Mouse (Mus musculus): ENCODE measurements around the gene Plekhs1. TPM values are rescaled to one million over a fixed set of nuclear protein-coding genes. Genes with fewer than 3 reads are reported as not detected.

Plekhs1 gene
- polyA plus RNA-seq, 1 experiment from 2014 or later: 1.2 TPM

GRCm38 (mm10) chr19:56430369-56430768, 31.1 kb upstream of the Plekhs1 start:
- Histone ChIP-seq H3K9ac (ENCODE audit: low read depth, low read length) (no peak overlapping the region), H3K9me3 (ENCODE audit: control insufficient read depth, low read length) (no peaks in the 10 kb centered on the region), H3K4me1 (ENCODE audit: control insufficient read depth, insufficient read depth, low read length) (no peaks in the 10 kb centered on the region), H3K36me3 (ENCODE audit: control insufficient read depth, insufficient read depth, low read length) (0 out of 2 replicates have a peak, but pooled peaks cover 4% of the 10 kb centered on the region), H3K4me2 (replicated peaks; ENCODE audit: low read depth, low read length) (no peak overlapping the region), H3K27ac (ENCODE audit: low read depth, low read length) (no peak overlapping the region), H3K27me3 (ENCODE audit: control insufficient read depth, insufficient read depth, low read length) (no peaks in the 10 kb centered on the region), H3K4me3 (ENCODE audit: low read length) (no peak overlapping the region)
- WGBS: 57% methylated on average over 8 of the region's 8 CpGs
- ATAC-seq (ENCODE audit: low FRiP score, low TSS enrichment): no peak

GRCm38 (mm10) chr19:56432706-56433105, 28.7 kb upstream of the Plekhs1 start:
- Histone ChIP-seq H3K4me2 (replicated peaks; ENCODE audit: low read depth, low read length) (no peak overlapping the region), H3K9ac (ENCODE audit: low read depth, low read length) (no peak overlapping the region), H3K4me3 (ENCODE audit: low read length) (no peak overlapping the region), H3K36me3 (ENCODE audit: control insufficient read depth, insufficient read depth, low read length) (peaks cover 7% of the 10 kb centered on the region; the same call in 1 of the 2 replicates), H3K4me1 (ENCODE audit: control insufficient read depth, insufficient read depth, low read length) (no peaks in the 10 kb centered on the region), H3K27ac (ENCODE audit: low read depth, low read length) (no peak overlapping the region), H3K27me3 (ENCODE audit: control insufficient read depth, insufficient read depth, low read length) (no peaks in the 10 kb centered on the region), H3K9me3 (ENCODE audit: control insufficient read depth, low read length) (no peaks in the 10 kb centered on the region)
- ATAC-seq (ENCODE audit: low FRiP score, low TSS enrichment): no peak
- WGBS: 32% methylated on average over 10 of the region's 10 CpGs

- H3K4me1 ChIP-seq (ENCODE audit: control insufficient read depth, insufficient read depth, low read length): no peaks in the 10 kb centered on the region
- peaks cover 7% of the 10 kb centered on the region; the same call in 1 of the 2 replicates for H3K36me3 ChIP-seq (ENCODE audit: control insufficient read depth, insufficient read depth, low read length)
- no peak for ATAC-seq (ENCODE audit: low FRiP score, low TSS enrichment)
- WGBS: 88% methylated on average over 7 of the region's 7 CpGs
- no peak overlapping the region for H3K4me2 ChIP-seq (replicated peaks; ENCODE audit: low read depth, low read length)
- H3K27me3 ChIP-seq (ENCODE audit: control insufficient read depth, insufficient read depth, low read length): no peaks in the 10 kb centered on the region
- H3K9me3 ChIP-seq (ENCODE audit: control insufficient read depth, low read length): no peaks in the 10 kb centered on the region
- no peak overlapping the region for H3K9ac ChIP-seq (ENCODE audit: low read depth, low read length)
- H3K4me3 ChIP-seq (ENCODE audit: low read length): no peak overlapping the region
- no peak overlapping the region for H3K27ac ChIP-seq (ENCODE audit: low read depth, low read length)
Observed at GRCm38 (mm10) chr19:56433581-56433980, 27.9 kb upstream of the Plekhs1 start.

DNA sequence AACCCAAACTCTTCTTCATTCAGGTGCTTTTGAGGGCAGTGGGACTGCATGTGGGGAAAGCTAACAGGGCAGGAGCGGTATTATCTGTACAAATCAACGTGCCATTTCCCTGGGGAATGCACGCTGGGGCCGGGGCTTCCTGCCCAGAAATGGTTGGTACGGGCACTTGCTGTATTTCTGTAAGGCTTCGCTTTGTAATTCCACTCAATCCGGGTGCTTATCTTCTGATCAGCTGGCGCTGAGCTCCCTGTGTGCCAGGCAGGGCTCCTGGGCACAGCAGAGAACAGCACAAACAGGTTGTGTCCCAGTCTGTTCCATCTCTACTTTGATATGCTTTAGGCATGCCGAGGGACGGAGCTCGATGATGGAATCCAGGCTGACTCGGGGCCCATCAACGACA, 25.1 kb upstream of the Plekhs1 start:
- WGBS: 89% methylated on average over 13 of the region's 13 CpGs
- H3K4me3 ChIP-seq (ENCODE audit: low read length): no peak overlapping the region
- H3K9me3 ChIP-seq (ENCODE audit: control insufficient read depth, low read length): no peaks in the 10 kb centered on the region
- H3K27ac ChIP-seq (ENCODE audit: low read depth, low read length): no peak overlapping the region
- H3K27me3 ChIP-seq (ENCODE audit: control insufficient read depth, insufficient read depth, low read length): no peaks in the 10 kb centered on the region
- no peak for ATAC-seq (ENCODE audit: low FRiP score, low TSS enrichment)
- H3K4me2 ChIP-seq (replicated peaks; ENCODE audit: low read depth, low read length): no peak overlapping the region
- H3K4me1 ChIP-seq (ENCODE audit: control insufficient read depth, insufficient read depth, low read length): no peaks in the 10 kb centered on the region
- H3K36me3 ChIP-seq (ENCODE audit: control insufficient read depth, insufficient read depth, low read length): peaks cover 7% of the 10 kb centered on the region; the same call in 1 of the 2 replicates
- no peak overlapping the region for H3K9ac ChIP-seq (ENCODE audit: low read depth, low read length)

DNA sequence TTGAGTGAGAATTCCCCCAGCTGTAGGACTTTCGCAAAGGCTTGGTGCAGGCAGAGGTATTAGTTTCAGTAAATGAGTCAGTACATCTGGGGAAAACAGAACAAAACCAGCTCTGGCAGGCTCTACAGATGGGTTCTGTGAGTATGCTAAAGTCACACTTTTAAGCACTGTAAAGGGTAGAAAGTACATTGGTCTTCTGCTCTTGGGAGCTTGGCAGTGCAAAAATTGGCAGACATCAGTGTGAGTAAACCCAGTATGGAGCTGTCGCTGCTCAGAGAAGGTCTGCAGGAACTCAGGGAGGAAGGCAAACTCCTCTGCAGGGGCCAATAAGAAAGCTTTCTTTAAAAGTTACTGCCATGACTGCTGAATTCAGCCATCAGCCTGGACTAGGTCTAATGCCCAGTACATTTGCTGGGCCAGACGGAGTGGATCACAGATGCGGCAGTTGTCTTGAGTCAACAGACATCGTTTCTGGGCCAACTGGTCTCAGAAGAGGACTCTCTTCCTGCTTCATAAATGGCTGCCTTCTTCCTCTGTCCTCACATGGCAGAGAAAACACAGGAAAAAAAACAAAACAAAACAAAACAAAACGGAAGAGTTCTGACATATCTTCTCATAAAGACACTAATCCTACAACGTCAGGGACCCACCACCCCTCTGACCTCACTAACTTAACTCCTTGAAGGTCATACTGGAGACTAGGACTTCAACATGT, 22.9 kb upstream of the Plekhs1 start:
- no peak for ATAC-seq (ENCODE audit: low FRiP score, low TSS enrichment)

GRCm38 (mm10) chr19:56439072-56439434, 22.4 kb upstream of the Plekhs1 start:
- ATAC-seq (ENCODE audit: low FRiP score, low TSS enrichment): no peak
- no peak overlapping the region for H3K9ac ChIP-seq (ENCODE audit: low read depth, low read length)
- WGBS: 79% methylated on average over 6 of the region's 6 CpGs
- H3K36me3 ChIP-seq (ENCODE audit: control insufficient read depth, insufficient read depth, low read length): peaks cover 7% of the 10 kb centered on the region; the same call in 1 of the 2 replicates
- no peaks in the 10 kb centered on the region for H3K4me1 ChIP-seq (ENCODE audit: control insufficient read depth, insufficient read depth, low read length)
- no peak overlapping the region for H3K4me3 ChIP-seq (ENCODE audit: low read length)
- H3K4me2 ChIP-seq (replicated peaks; ENCODE audit: low read depth, low read length): no peak overlapping the region
- no peaks in the 10 kb centered on the region for H3K9me3 ChIP-seq (ENCODE audit: control insufficient read depth, low read length)
- H3K27ac ChIP-seq (ENCODE audit: low read depth, low read length): no peak overlapping the region
- no peaks in the 10 kb centered on the region for H3K27me3 ChIP-seq (ENCODE audit: control insufficient read depth, insufficient read depth, low read length)

More for the DNA sequence above, 22.9 kb upstream of the Plekhs1 start:
- 66% methylated on average over 7 of the region's 7 CpGs for WGBS
- Histone ChIP-seq H3K27ac (ENCODE audit: low read depth, low read length) (no peak overlapping the region), H3K9ac (ENCODE audit: low read depth, low read length) (no peak overlapping the region), H3K4me1 (ENCODE audit: control insufficient read depth, insufficient read depth, low read length) (no peaks in the 10 kb centered on the region), H3K36me3 (ENCODE audit: control insufficient read depth, insufficient read depth, low read length) (peaks cover 7% of the 10 kb centered on the region; the same call in 1 of the 2 replicates), H3K27me3 (ENCODE audit: control insufficient read depth, insufficient read depth, low read length) (no peaks in the 10 kb centered on the region), H3K9me3 (ENCODE audit: control insufficient read depth, low read length) (no peaks in the 10 kb centered on the region), H3K4me2 (replicated peaks; ENCODE audit: low read depth, low read length) (no peak overlapping the region), H3K4me3 (ENCODE audit: low read length) (no peak overlapping the region)

- no peaks in the 10 kb centered on the region; the same call in 1 of the 2 replicates for H3K36me3 ChIP-seq (ENCODE audit: control insufficient read depth, insufficient read depth, low read length)
- no peaks in the 10 kb centered on the region for H3K27me3 ChIP-seq (ENCODE audit: control insufficient read depth, insufficient read depth, low read length)
- ATAC-seq (ENCODE audit: low FRiP score, low TSS enrichment): no peak
- no peak overlapping the region for H3K27ac ChIP-seq (ENCODE audit: low read depth, low read length)
- H3K4me3 ChIP-seq (ENCODE audit: low read length): no peak overlapping the region
- no peaks in the 10 kb centered on the region for H3K4me1 ChIP-seq (ENCODE audit: control insufficient read depth, insufficient read depth, low read length)
- H3K9me3 ChIP-seq (ENCODE audit: control insufficient read depth, low read length): no peaks in the 10 kb centered on the region
- H3K9ac ChIP-seq (ENCODE audit: low read depth, low read length): no peak overlapping the region
- H3K4me2 ChIP-seq (replicated peaks; ENCODE audit: low read depth, low read length): no peak overlapping the region
- 82% methylated on average over 14 of the region's 14 CpGs for WGBS
Observed at GRCm38 (mm10) chr19:56443445-56443844, 18.0 kb upstream of the Plekhs1 start.

GRCm38 (mm10) chr19:56448784-56449183, 12.7 kb upstream of the Plekhs1 start:
- H3K4me3 ChIP-seq (ENCODE audit: low read length): no peak overlapping the region
- H3K4me1 ChIP-seq (ENCODE audit: control insufficient read depth, insufficient read depth, low read length): peaks cover 5% of the 10 kb centered on the region; the same call in 1 of the 2 replicates
- H3K27ac ChIP-seq (ENCODE audit: low read depth, low read length): no peak overlapping the region
- no peaks in the 10 kb centered on the region for H3K36me3 ChIP-seq (ENCODE audit: control insufficient read depth, insufficient read depth, low read length)
- H3K9me3 ChIP-seq (ENCODE audit: control insufficient read depth, low read length): no peaks in the 10 kb centered on the region
- H3K9ac ChIP-seq (ENCODE audit: low read depth, low read length): no peak overlapping the region
- H3K4me2 ChIP-seq (replicated peaks; ENCODE audit: low read depth, low read length): no peak overlapping the region
- WGBS: 95% methylated on average over 4 of the region's 4 CpGs
- no peaks in the 10 kb centered on the region for H3K27me3 ChIP-seq (ENCODE audit: control insufficient read depth, insufficient read depth, low read length)
- ATAC-seq (ENCODE audit: low FRiP score, low TSS enrichment): no peak

DNA sequence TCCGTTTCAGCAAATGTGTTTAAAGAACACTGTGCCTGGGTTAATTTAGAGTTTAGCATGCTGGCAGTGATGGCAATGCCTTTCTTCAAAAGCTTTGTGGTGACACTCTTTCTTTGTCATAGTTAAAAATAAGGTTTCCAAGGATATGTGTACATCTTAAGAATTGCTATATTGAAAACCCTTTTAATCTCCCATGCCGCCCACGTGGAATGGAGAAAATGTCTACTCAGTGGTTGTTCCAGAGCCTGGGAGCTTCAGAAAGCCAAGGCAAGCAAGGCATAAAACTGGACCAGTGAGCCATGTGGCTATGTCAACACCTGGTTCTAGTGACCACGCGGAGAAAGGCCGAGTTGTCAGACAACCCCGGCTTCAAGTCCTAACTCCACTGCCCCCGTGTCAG, 11.9 kb upstream of the Plekhs1 start:
- H3K4me3 ChIP-seq (ENCODE audit: low read length): no peak overlapping the region
- no peak for ATAC-seq (ENCODE audit: low FRiP score, low TSS enrichment)
- WGBS: 90% methylated on average over 8 of the region's 8 CpGs

More for the DNA sequence above, 11.9 kb upstream of the Plekhs1 start:
- peaks cover 5% of the 10 kb centered on the region; the same call in 1 of the 2 replicates for H3K4me1 ChIP-seq (ENCODE audit: control insufficient read depth, insufficient read depth, low read length)
- no peak overlapping the region for H3K27ac ChIP-seq (ENCODE audit: low read depth, low read length)
- H3K36me3 ChIP-seq (ENCODE audit: control insufficient read depth, insufficient read depth, low read length): no peaks in the 10 kb centered on the region
- no peaks in the 10 kb centered on the region for H3K27me3 ChIP-seq (ENCODE audit: control insufficient read depth, insufficient read depth, low read length)
- no peaks in the 10 kb centered on the region for H3K9me3 ChIP-seq (ENCODE audit: control insufficient read depth, low read length)
- H3K4me2 ChIP-seq (replicated peaks; ENCODE audit: low read depth, low read length): no peak overlapping the region
- H3K9ac ChIP-seq (ENCODE audit: low read depth, low read length): no peak overlapping the region
